Mouse (Mus musculus): ENCODE results near the gene Prr5l. TPM values are rescaled to one million over a fixed set of nuclear protein-coding genes. Genes with fewer than 3 reads are reported as not detected.

Gene Prr5l
- polyA plus RNA-seq, 1 experiment = 9.2 TPM

DNA sequence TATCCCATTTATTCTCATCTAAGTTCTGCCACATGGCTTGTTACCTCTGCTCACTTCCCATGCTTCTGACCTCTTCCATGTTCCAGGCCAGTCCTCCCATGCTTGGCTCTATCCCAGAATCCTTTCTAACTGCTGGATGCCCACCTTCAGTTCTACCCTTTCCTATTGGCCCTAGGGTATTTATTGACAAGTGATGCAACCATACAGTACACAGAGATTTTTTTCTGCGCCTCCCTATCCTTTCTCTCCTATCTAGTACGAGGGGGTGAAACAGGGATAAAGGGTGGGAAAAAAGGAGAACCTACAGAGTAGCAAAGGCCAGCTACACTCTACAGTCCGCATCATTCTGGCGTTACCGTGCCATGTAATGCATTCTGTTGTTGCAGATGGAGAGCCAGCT lies 194.8 kb downstream of the Prr5l start:
- peaks cover 82% of the 10 kb centered on the region for H3K36me3 ChIP-seq (ENCODE audit: control insufficient read depth, insufficient read depth, low read length)

DNA sequence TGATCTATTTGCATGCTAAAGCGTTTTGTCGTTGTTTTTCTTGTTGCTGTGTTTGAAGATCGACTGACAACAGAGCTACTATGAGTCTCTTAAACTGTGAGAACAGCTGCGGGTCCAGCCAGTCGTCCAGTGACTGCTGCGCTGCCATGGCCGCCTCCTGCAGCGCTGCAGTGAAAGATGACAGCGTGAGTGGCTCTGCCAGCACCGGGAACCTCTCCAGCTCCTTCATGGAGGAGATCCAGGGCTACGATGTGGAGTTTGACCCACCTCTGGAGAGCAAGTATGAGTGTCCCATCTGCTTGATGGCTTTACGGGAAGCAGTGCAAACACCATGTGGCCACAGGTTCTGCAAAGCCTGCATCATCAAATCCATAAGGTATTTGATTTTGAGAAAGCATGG lies 198.4 kb downstream of the Prr5l start:
- Histone ChIP-seq H3K36me3 (ENCODE audit: control insufficient read depth, insufficient read depth, low read length) (peaks cover 55% of the 10 kb centered on the region), H3K27me3 (ENCODE audit: control insufficient read depth, insufficient read depth, low read length) (no peaks in the 10 kb centered on the region), H3K27ac (ENCODE audit: control insufficient read depth, insufficient read depth, low read length) (no peak overlapping the region), H3K4me3 (ENCODE audit: control insufficient read depth, insufficient read depth, low read length) (no peak overlapping the region), H3K4me1 (replicated peaks; ENCODE audit: control insufficient read depth, insufficient read depth, low read length) (peaks cover 3% of the 10 kb centered on the region; the same call in 1 of the 2 replicates)
- no peak for TF ChIP-seq POLR2A (IDR thresholded peaks at IDR 0.05; ENCODE audit: control insufficient read depth, extremely low read depth, insufficient read depth, low read length, poor library complexity)
- no peak for TF ChIP-seq CTCF (IDR thresholded peaks at IDR 0.05; ENCODE audit: borderline replicate concordance, control insufficient read depth, extremely low read depth, insufficient read depth, low read length, poor library complexity)
- 96% methylated on average over 12 of the region's 12 CpGs for WGBS
- no peak for DNase-seq

More for the DNA sequence above, 194.8 kb downstream of the Prr5l start:
- TF ChIP-seq POLR2A (IDR thresholded peaks at IDR 0.05; ENCODE audit: control insufficient read depth, extremely low read depth, insufficient read depth, low read length, poor library complexity) (no peak), CTCF (IDR thresholded peaks at IDR 0.05; ENCODE audit: borderline replicate concordance, control insufficient read depth, extremely low read depth, insufficient read depth, low read length, poor library complexity) (no peak)
- Histone ChIP-seq H3K4me3 (ENCODE audit: control insufficient read depth, insufficient read depth, low read length) (no peak overlapping the region), H3K27me3 (ENCODE audit: control insufficient read depth, insufficient read depth, low read length) (no peaks in the 10 kb centered on the region), H3K27ac (ENCODE audit: control insufficient read depth, insufficient read depth, low read length) (no peak overlapping the region), H3K4me1 (replicated peaks; ENCODE audit: control insufficient read depth, insufficient read depth, low read length) (no peaks in the 10 kb centered on the region)
- DNase-seq = no peak
- WGBS = 97% methylated on average over 5 of the region's 5 CpGs

DNA sequence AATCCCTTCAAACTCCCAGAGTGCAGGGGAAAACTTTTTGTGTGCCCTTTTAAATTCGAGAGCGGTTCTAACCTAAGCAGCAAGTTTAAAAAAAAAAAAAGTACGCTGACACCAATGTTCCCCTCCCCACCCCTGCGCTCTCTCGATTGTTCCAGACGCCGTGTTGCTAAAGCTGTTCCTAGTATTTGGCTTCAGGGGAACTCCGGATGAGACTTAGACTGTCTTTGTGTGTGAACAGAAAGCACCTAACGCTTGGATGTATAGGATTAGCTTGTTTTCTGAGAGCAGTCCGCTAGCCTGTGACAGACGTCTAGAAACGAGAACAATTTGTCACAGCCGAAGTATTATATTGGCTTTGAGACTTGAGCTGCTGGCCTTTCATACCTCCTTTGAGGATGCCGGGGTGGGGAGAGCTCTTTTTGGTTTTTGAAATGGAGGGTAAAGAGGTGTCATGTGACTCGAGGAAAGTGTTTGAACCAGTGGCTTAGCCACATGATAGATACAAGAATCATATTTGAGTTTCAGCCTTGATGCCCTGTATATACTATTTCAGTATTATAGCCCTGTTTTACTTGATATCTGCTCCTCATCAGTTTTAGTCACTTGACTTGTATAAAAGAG lies 203.6 kb downstream of the Prr5l start:
- peaks cover 4% of the 10 kb centered on the region; the same call in 1 of the 2 replicates for H3K4me1 ChIP-seq (replicated peaks; ENCODE audit: control insufficient read depth, insufficient read depth, low read length)
- WGBS = 2% methylated on average over 15 of the region's 15 CpGs
- peaks cover 8% of the 10 kb centered on the region for H3K36me3 ChIP-seq (ENCODE audit: control insufficient read depth, insufficient read depth, low read length)
- TF ChIP-seq CTCF (IDR thresholded peaks at IDR 0.05; ENCODE audit: borderline replicate concordance, control insufficient read depth, extremely low read depth, insufficient read depth, low read length, poor library complexity) (no peak), POLR2A (IDR thresholded peaks at IDR 0.05; ENCODE audit: control insufficient read depth, extremely low read depth, insufficient read depth, low read length, poor library complexity) (no peak)
- no peak overlapping the region for H3K27ac ChIP-seq (ENCODE audit: control insufficient read depth, insufficient read depth, low read length)
- H3K27me3 ChIP-seq (ENCODE audit: control insufficient read depth, insufficient read depth, low read length) = no peaks in the 10 kb centered on the region
- DNase-seq = peak; percentile 17
- peak overlapping the region; percentile 85 for H3K4me3 ChIP-seq (ENCODE audit: control insufficient read depth, insufficient read depth, low read length)

DNA sequence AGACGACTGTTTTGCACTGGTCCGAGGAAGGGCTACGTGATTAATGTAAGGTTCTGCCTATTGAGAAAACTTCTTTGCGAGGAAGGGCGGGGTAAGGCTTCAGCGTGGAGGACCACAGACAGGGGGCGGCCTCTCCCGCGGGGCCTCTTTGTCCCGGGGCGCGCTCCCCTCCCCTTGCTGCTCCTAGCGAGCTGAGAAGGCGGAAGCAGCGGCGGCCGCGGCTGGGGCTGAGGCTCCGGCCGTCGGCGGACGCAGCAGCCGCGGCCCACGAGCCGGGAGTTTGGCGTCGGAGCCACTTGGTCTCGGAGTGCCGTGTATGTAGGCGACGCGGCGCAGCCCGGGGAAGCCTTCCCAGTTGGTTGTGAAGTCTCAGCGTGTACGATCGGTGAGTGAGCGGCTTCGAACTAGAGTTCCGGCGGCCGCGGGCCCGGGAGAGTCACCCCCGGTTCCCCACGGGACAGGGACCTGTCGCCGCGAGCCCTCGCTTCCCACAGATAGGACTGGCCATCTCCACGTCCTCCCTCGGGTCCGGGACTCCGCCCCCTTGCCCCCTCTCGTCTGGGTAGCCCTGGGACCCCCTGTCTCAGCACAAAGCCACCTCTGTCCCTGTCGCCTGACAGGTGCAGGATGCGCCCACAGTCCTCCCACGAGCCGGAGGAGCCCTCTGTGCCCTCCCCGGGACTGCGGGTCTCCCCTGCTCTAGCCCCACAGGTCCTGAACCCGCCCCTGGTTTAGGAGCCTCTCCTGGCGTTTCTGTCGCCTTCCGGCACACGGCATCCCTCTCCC lies 204.4 kb downstream of the Prr5l start, which contains the start of gene Traf6:
TSS of gene Traf6 (plus strand) at position 194 of the 786 bp plus-strand sequence.
- H3K4me1 ChIP-seq (replicated peaks; ENCODE audit: control insufficient read depth, insufficient read depth, low read length) = peaks cover 4% of the 10 kb centered on the region; the same call in 1 of the 2 replicates
- WGBS = under 1% methylated on average over 64 of the region's 68 CpGs
- peak within 1 kb of the TSS; percentile 85 for H3K4me3 ChIP-seq (ENCODE audit: control insufficient read depth, insufficient read depth, low read length)
- peak; percentile 89 for DNase-seq
- H3K36me3 ChIP-seq (ENCODE audit: control insufficient read depth, insufficient read depth, low read length) = peaks cover 5% of the 10 kb centered on the region; the same call in 1 of the 2 replicates
- TF ChIP-seq POLR2A (IDR thresholded peaks at IDR 0.05; ENCODE audit: control insufficient read depth, extremely low read depth, insufficient read depth, low read length, poor library complexity) = peak; percentile 77
- peak; percentile 82; the same call in 1 of the 2 replicates for TF ChIP-seq CTCF (IDR thresholded peaks at IDR 0.05; ENCODE audit: borderline replicate concordance, control insufficient read depth, extremely low read depth, insufficient read depth, low read length, poor library complexity)
- no peaks in the 10 kb centered on the region for H3K27me3 ChIP-seq (ENCODE audit: control insufficient read depth, insufficient read depth, low read length)
- no peak within 1 kb of the TSS for H3K27ac ChIP-seq (ENCODE audit: control insufficient read depth, insufficient read depth, low read length)

DNA sequence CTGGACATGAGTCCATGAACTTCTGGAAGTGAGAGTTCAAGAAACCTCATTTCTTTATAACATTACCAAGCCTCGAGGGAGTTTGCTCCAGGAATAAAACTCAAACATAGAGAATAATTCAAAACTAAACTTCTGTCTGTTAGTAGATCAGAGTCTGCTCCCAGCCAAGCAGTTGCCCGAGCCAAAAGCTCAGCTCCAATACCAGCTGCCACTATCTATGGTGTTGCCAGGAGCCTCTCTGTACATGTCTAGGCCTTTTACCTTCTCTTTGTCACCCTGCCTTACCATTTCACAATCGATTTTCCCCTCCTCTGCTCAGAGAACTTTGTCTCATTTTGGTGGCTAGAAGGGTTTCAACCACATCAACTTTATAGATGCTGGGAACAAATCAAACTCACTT lies 209.3 kb downstream of the Prr5l start:
- H3K27ac ChIP-seq (ENCODE audit: control insufficient read depth, insufficient read depth, low read length) = no peak overlapping the region
- no peaks in the 10 kb centered on the region for H3K36me3 ChIP-seq (ENCODE audit: control insufficient read depth, insufficient read depth, low read length)
- no peaks in the 10 kb centered on the region for H3K4me1 ChIP-seq (replicated peaks; ENCODE audit: control insufficient read depth, insufficient read depth, low read length)
- no peak overlapping the region for H3K4me3 ChIP-seq (ENCODE audit: control insufficient read depth, insufficient read depth, low read length)
- no peaks in the 10 kb centered on the region for H3K27me3 ChIP-seq (ENCODE audit: control insufficient read depth, insufficient read depth, low read length)
- DNase-seq = no peak
- TF ChIP-seq POLR2A (IDR thresholded peaks at IDR 0.05; ENCODE audit: control insufficient read depth, extremely low read depth, insufficient read depth, low read length, poor library complexity) = no peak
- TF ChIP-seq CTCF (IDR thresholded peaks at IDR 0.05; ENCODE audit: borderline replicate concordance, control insufficient read depth, extremely low read depth, insufficient read depth, low read length, poor library complexity) = no peak
- 76% methylated on average over 3 of the region's 3 CpGs for WGBS

DNA sequence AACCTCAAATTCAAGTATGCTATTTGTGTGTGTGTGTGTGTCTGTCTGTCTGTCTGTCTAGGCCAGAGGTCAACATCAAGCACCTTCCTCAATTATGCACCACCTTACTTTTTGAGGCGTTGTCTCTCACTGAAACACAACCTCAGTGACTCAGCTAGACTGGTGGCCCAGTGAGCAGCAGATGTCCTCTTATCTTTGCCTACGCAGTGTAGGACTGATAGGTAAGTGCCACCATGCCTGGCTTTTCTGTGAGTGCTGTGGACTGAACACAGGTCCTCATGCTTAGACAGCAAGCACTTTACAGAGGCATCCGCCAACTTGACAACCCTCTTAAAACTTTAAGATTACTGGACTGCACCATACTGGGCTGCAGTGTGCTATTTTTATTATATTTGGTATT lies 214.1 kb downstream of the Prr5l start:
- no peaks in the 10 kb centered on the region for H3K4me1 ChIP-seq (replicated peaks; ENCODE audit: control insufficient read depth, insufficient read depth, low read length)
- H3K27me3 ChIP-seq (ENCODE audit: control insufficient read depth, insufficient read depth, low read length) = no peaks in the 10 kb centered on the region
- TF ChIP-seq POLR2A (IDR thresholded peaks at IDR 0.05; ENCODE audit: control insufficient read depth, extremely low read depth, insufficient read depth, low read length, poor library complexity) = no peak
- no peak for TF ChIP-seq CTCF (IDR thresholded peaks at IDR 0.05; ENCODE audit: borderline replicate concordance, control insufficient read depth, extremely low read depth, insufficient read depth, low read length, poor library complexity)
- no peaks in the 10 kb centered on the region for H3K36me3 ChIP-seq (ENCODE audit: control insufficient read depth, insufficient read depth, low read length)
- WGBS = 91% methylated on average over 3 of the region's 3 CpGs
- DNase-seq = no peak
- no peak overlapping the region for H3K4me3 ChIP-seq (ENCODE audit: control insufficient read depth, insufficient read depth, low read length)
- no peak overlapping the region for H3K27ac ChIP-seq (ENCODE audit: control insufficient read depth, insufficient read depth, low read length)

Data from thymus, adult 2 months (tissue).